In genomic region chr6:131387221-131388039, GRCm38 (mm10) we compare ENCODE assay signal across 8 mouse cellular contexts. TPM values are rescaled to one million over a fixed set of nuclear protein-coding genes. Genes with fewer than 3 reads are reported as not detected.
DNase-seq lines count a peak whose midpoint lies in the region; ATAC-seq and TF ChIP-seq lines count a peak whose summit lies in the region.

No protein-coding gene starts in this region.

- peak overlapping the region; percentile 85 for H3K9ac ChIP-seq in embryonic facial prominence, embryonic 15.5 days
- peak overlapping the region; percentile 97 for H3K9ac ChIP-seq in kidney, embryonic 15.5 days
- H3K9ac ChIP-seq in liver, embryonic 11.5 days (ENCODE audit: low read depth, low read length), result peak overlapping the region; percentile 97
- peak overlapping the region; percentile 85 for H3K9ac ChIP-seq in stomach, embryonic 14.5 days (replicated peaks; ENCODE audit: low read depth, low read length)

- ATAC-seq in embryonic facial prominence, embryonic 15.5 days (ENCODE audit: insufficient number of reproducible peaks, low FRiP score, low TSS enrichment, low read depth), result peak; percentile 67
- peak; percentile 27 for ATAC-seq in kidney, embryonic 15.5 days (replicated peaks; ENCODE audit: low FRiP score)
- peak; percentile 89 for ATAC-seq in liver, embryonic 11.5 days (replicated peaks; ENCODE audit: low FRiP score)
- ATAC-seq in stomach, embryonic 14.5 days (ENCODE audit: insufficient number of reproducible peaks, insufficient read depth, low FRiP score, low read depth), result peak; percentile 69; the same call in 1 of the 2 replicates

- DNase-seq in B cell, adult 2 months, result peak; percentile 42 to 50
- DNase-seq in adrenal gland, postnatal 4 days (ENCODE audit: low spot score in 2 of 2), result peak; percentile 24 to 31
- DNase-seq in heart, embryonic 10.5 days (ENCODE audit: low spot score), result peak; percentile 88
- DNase-seq in liver, embryonic 11.5 days (ENCODE audit: low spot score), result peak; percentile 75

- H3ac ChIP-seq in myocyte (ENCODE audit: control insufficient read depth, insufficient read length), result peak overlapping the region; percentile 91

- peak overlapping the region; percentile 77 for H3K4me2 ChIP-seq in embryonic facial prominence, embryonic 15.5 days (replicated peaks)
- H3K4me2 ChIP-seq in kidney, embryonic 15.5 days, result peak overlapping the region; percentile 85
- H3K4me2 ChIP-seq in liver, embryonic 11.5 days, result peak overlapping the region; percentile 71
- peak overlapping the region; percentile 93 for H3K4me2 ChIP-seq in myocyte (ENCODE audit: low read depth)
- peak overlapping the region; percentile 81 for H3K4me2 ChIP-seq in stomach, embryonic 14.5 days (replicated peaks; ENCODE audit: low read depth, low read length)

- peaks cover 60% of the 10 kb centered on the region for H3K79me2 ChIP-seq in myocyte (ENCODE audit: control insufficient read depth, insufficient read depth)

- under 1% methylated on average over 43 of the region's 43 CpGs for WGBS in embryonic facial prominence, embryonic 15.5 days
- under 1% methylated on average over 43 of the region's 43 CpGs for WGBS in heart, embryonic 10.5 days
- WGBS in kidney, embryonic 15.5 days, result 1% methylated on average over 43 of the region's 43 CpGs
- WGBS in liver, embryonic 11.5 days, result under 1% methylated on average over 42 of the region's 43 CpGs
- under 1% methylated on average over 43 of the region's 43 CpGs for WGBS in stomach, embryonic 14.5 days

- no peaks in the 10 kb centered on the region for H3K27me3 ChIP-seq in embryonic facial prominence, embryonic 15.5 days
- no peaks in the 10 kb centered on the region for H3K27me3 ChIP-seq in heart, embryonic 10.5 days (ENCODE audit: insufficient read depth, poor library complexity, severe bottlenecking)
- no peaks in the 10 kb centered on the region for H3K27me3 ChIP-seq in kidney, embryonic 15.5 days
- H3K27me3 ChIP-seq in liver, embryonic 11.5 days (replicated peaks; ENCODE audit: control insufficient read depth, insufficient read depth, low read length), result no peaks in the 10 kb centered on the region
- H3K27me3 ChIP-seq in myocyte (ENCODE audit: control insufficient read depth, insufficient read depth, insufficient read length), result no peaks in the 10 kb centered on the region
- no peaks in the 10 kb centered on the region for H3K27me3 ChIP-seq in stomach, embryonic 14.5 days (ENCODE audit: control insufficient read depth, insufficient read depth, low read length)

- peak overlapping the region; percentile 76 for H3K4me3 ChIP-seq in embryonic facial prominence, embryonic 15.5 days (replicated peaks)
- H3K4me3 ChIP-seq in heart, embryonic 10.5 days, result peak overlapping the region; percentile 85
- H3K4me3 ChIP-seq in kidney, embryonic 15.5 days (replicated peaks), result peak overlapping the region; percentile 88
- peak overlapping the region; percentile 96 for H3K4me3 ChIP-seq in liver, embryonic 11.5 days (ENCODE audit: low read depth, low read length)
- H3K4me3 ChIP-seq in myocyte, result peak overlapping the region; percentile 92
- H3K4me3 ChIP-seq in stomach, embryonic 14.5 days (ENCODE audit: low read depth, low read length), result peak overlapping the region; percentile 70

- H3K9me3 ChIP-seq in embryonic facial prominence, embryonic 15.5 days (replicated peaks), result no peaks in the 10 kb centered on the region
- H3K9me3 ChIP-seq in heart, embryonic 10.5 days, result no peaks in the 10 kb centered on the region
- no peaks in the 10 kb centered on the region for H3K9me3 ChIP-seq in kidney, embryonic 15.5 days (replicated peaks)
- H3K9me3 ChIP-seq in liver, embryonic 11.5 days (ENCODE audit: control insufficient read depth, low read length), result no peaks in the 10 kb centered on the region
- no peaks in the 10 kb centered on the region for H3K9me3 ChIP-seq in stomach, embryonic 14.5 days (ENCODE audit: control insufficient read depth, low read depth, low read length)

- H3K27ac ChIP-seq in embryonic facial prominence, embryonic 15.5 days (replicated peaks), result peak overlapping the region; percentile 93
- peak overlapping the region; percentile 96 for H3K27ac ChIP-seq in heart, embryonic 10.5 days
- H3K27ac ChIP-seq in kidney, embryonic 15.5 days, result peak overlapping the region; percentile 90
- H3K27ac ChIP-seq in liver, embryonic 11.5 days (ENCODE audit: low read depth, low read length), result peak overlapping the region; percentile 97
- H3K27ac ChIP-seq in stomach, embryonic 14.5 days (ENCODE audit: low read length), result peak overlapping the region; percentile 80; the same call in 1 of the 2 replicates

- H3K36me3 ChIP-seq in embryonic facial prominence, embryonic 15.5 days, result no peaks in the 10 kb centered on the region
- no peaks in the 10 kb centered on the region for H3K36me3 ChIP-seq in heart, embryonic 10.5 days
- H3K36me3 ChIP-seq in kidney, embryonic 15.5 days, result no peaks in the 10 kb centered on the region
- H3K36me3 ChIP-seq in liver, embryonic 11.5 days (ENCODE audit: control insufficient read depth, insufficient read depth, low read length), result peaks cover 2% of the 10 kb centered on the region; the same call in 1 of the 2 replicates
- H3K36me3 ChIP-seq in myocyte (ENCODE audit: control insufficient read depth, insufficient read depth), result peaks cover 6% of the 10 kb centered on the region
- no peaks in the 10 kb centered on the region for H3K36me3 ChIP-seq in stomach, embryonic 14.5 days (ENCODE audit: control insufficient read depth, insufficient read depth, low read length)

- TF ChIP-seq POLR2A in myocyte (IDR thresholded peaks at IDR 0.05; ENCODE audit: insufficient read length, low read depth), result peak; percentile 37

- peaks cover 32% of the 10 kb centered on the region for H3K4me1 ChIP-seq in embryonic facial prominence, embryonic 15.5 days
- peaks cover 30% of the 10 kb centered on the region for H3K4me1 ChIP-seq in heart, embryonic 10.5 days
- H3K4me1 ChIP-seq in kidney, embryonic 15.5 days, result peaks cover 48% of the 10 kb centered on the region
- H3K4me1 ChIP-seq in liver, embryonic 11.5 days (replicated peaks; ENCODE audit: control insufficient read depth, insufficient read depth, low read length), result peaks cover 30% of the 10 kb centered on the region
- peaks cover 16% of the 10 kb centered on the region for H3K4me1 ChIP-seq in stomach, embryonic 14.5 days (ENCODE audit: control insufficient read depth, insufficient read depth, low read length)

TF ChIP-seq in myocyte, 11 proteins besides CTCF, POLR2A, EP300 and RAD21:
- TF ChIP-seq MAX (IDR thresholded peaks at IDR 0.05; ENCODE audit: low read depth) (no peak), MYOD1 (IDR thresholded peaks at IDR 0.05; ENCODE audit: control insufficient read depth in 1 of 3, insufficient read length in 2 of 3, low read depth in 2 of 3) (peak; percentile 34 to 78 (median 61)), MYOG (IDR thresholded peaks at IDR 0.05; ENCODE audit: control insufficient read depth in 1 of 3, insufficient read depth in 1 of 3, insufficient read length in 2 of 3, low read depth in 2 of 3) (peak; percentile 13 to 86 (median 17)), USF1 (IDR thresholded peaks at IDR 0.05; ENCODE audit: low read depth) (peak; percentile 31), CEBPB (IDR thresholded peaks at IDR 0.05; ENCODE audit: insufficient read depth, poor library complexity, severe bottlenecking) (peak; percentile 68), TCF12 (IDR thresholded peaks at IDR 0.05; ENCODE audit: insufficient read depth, poor library complexity, severe bottlenecking) (no peak), POLR2AphosphoS2 (IDR thresholded peaks at IDR 0.05; ENCODE audit: insufficient read length, low read depth) (peak; percentile 60)
TF ChIP-seq in myocyte: peak in this region for 5.

RNA-seq across cellular contexts. Expression of gene Ybx3, which starts 0.8 kb away (rescaled TPM):
- 100 to 1,000 TPM; 197 to 198 TPM for total RNA-seq in adrenal gland, postnatal 4 days (2021)
- polyA plus RNA-seq in embryonic facial prominence, embryonic 15.5 days (2015; fragmentation: Nextera tagmentation; extraction: Ambion mirVana), result 58.9 and 81.4 TPM in 2 replicates
- polyA plus RNA-seq in heart, embryonic 10.5 days (2016; fragmentation: Nextera tagmentation; extraction: Ambion mirVana), result 37.6 and 48.9 TPM in 2 replicates
- 50.3 and 62.9 TPM in 2 replicates for polyA plus RNA-seq in kidney, embryonic 15.5 days (2015; fragmentation: Nextera tagmentation; extraction: Ambion mirVana)
- 104 and 125 TPM in 2 replicates for polyA plus RNA-seq in liver, embryonic 11.5 days (2014; fragmentation: Nextera tagmentation; extraction: Ambion mirVana)
- 768 TPM for polyA plus RNA-seq in myocyte (2012; fragmentation: generic; extraction: Trizol)
- 50.3 and 53.1 TPM in 2 replicates for polyA plus RNA-seq in stomach, embryonic 14.5 days (2014; fragmentation: Nextera tagmentation; extraction: Ambion mirVana)

RNA-seq across cellular contexts. Expression of gene Styk1, which starts 34.0 kb away (rescaled TPM):
- under 1 TPM; 0.59 to 0.76 TPM for total RNA-seq in adrenal gland, postnatal 4 days (2021)
- 0.64 and 0.73 TPM in 2 replicates for polyA plus RNA-seq in embryonic facial prominence, embryonic 15.5 days (2015; fragmentation: Nextera tagmentation; extraction: Ambion mirVana)
- 0.60 and 1.0 TPM in 2 replicates for polyA plus RNA-seq in heart, embryonic 10.5 days (2016; fragmentation: Nextera tagmentation; extraction: Ambion mirVana)
- 3.7 and 3.9 TPM in 2 replicates for polyA plus RNA-seq in kidney, embryonic 15.5 days (2015; fragmentation: Nextera tagmentation; extraction: Ambion mirVana)
- 1.1 TPM in 2 replicates for polyA plus RNA-seq in liver, embryonic 11.5 days (2014; fragmentation: Nextera tagmentation; extraction: Ambion mirVana)
- polyA plus RNA-seq in myocyte (2012; fragmentation: generic; extraction: Trizol), result 0.06 TPM
- 7.1 and 7.8 TPM in 2 replicates for polyA plus RNA-seq in stomach, embryonic 14.5 days (2014; fragmentation: Nextera tagmentation; extraction: Ambion mirVana)

Comparison
In these comparisons a context has a peak if more than half of its experiments do, and no peak if none do; other contexts are left out.
1. Peak in every context shown above with its lines: DNase-seq, ATAC-seq, H3K4me3 ChIP-seq and H3K27ac ChIP-seq.
2. DNase-seq: peak in every context shown above with its lines; median percentile 88 in heart, embryonic 10.5 days; 75 in liver, embryonic 11.5 days; 46 in B cell, adult 2 months; 28 in adrenal gland, postnatal 4 days.
3. ATAC-seq: peak in every context shown above with its lines; median percentile 89 in liver, embryonic 11.5 days; 69 in stomach, embryonic 14.5 days; 67 in embryonic facial prominence, embryonic 15.5 days; 27 in kidney, embryonic 15.5 days.